Mouse (Mus musculus) spleen, adult 2 months (tissue): Measurements from ENCODE around the gene Vamp5. TPM values are rescaled to one million over a fixed set of nuclear protein-coding genes. Genes with fewer than 3 reads are reported as not detected.

Experiments
- DNase-seq, 2 experiments: peaks; one replicate each; pipeline versions ENCODE4 v3.0.0 to v3.0.0-alpha.2; 2012 to 2021; ENCODE audit warnings: low spot score in 2 of 2, low read depth in 1 of 2
- H3K27ac ChIP-seq: fragments of 200-500 bp; 2 replicates; pipeline ENCODE4 v1.5.1; 2012; ENCODE audit warnings: low read length, inconsistent platforms; ENCODE audit not compliant: insufficient read depth
- H3K27me3 ChIP-seq: fragments of 200-500 bp; 2 replicates; pipeline ENCODE4 v1.6.1; 2012; ENCODE audit warnings: mild to moderate bottlenecking, moderate library complexity, low read length, inconsistent platforms; ENCODE audit not compliant: control insufficient read depth, insufficient read depth
- H3K36me3 ChIP-seq: fragments of 200-500 bp; 2 replicates; pipeline ENCODE4 v1.6.1; 2012; ENCODE audit warnings: mild to moderate bottlenecking, low read length, inconsistent platforms; ENCODE audit not compliant: control insufficient read depth, insufficient read depth
- H3K4me1 ChIP-seq: fragments of 200-500 bp; 2 replicates; pipeline ENCODE4 v1.6.1; 2011; ENCODE audit warnings: inconsistent platforms; ENCODE audit not compliant: control insufficient read depth, insufficient read depth, insufficient read length
- H3K4me3 ChIP-seq: fragments of 200-500 bp; 2 replicates; pipeline ENCODE4 v1.5.1; 2011; ENCODE audit warnings: mild to moderate bottlenecking, inconsistent platforms; ENCODE audit not compliant: insufficient read depth, insufficient read length; ENCODE audit errors: extremely low read depth
- CTCF ChIP-seq: fragments of 200-500 bp; IDR thresholded peaks from 2 replicates; pipeline ENCODE4 v1.5.1; 2011; ENCODE audit warnings: mild to moderate bottlenecking, inconsistent platforms; ENCODE audit not compliant: insufficient read depth, insufficient read length, insufficient replicate concordance; ENCODE audit errors: extremely low read depth
- POLR2A ChIP-seq: fragments of 200-500 bp; IDR thresholded peaks from 2 replicates; pipeline ENCODE4 v1.6.1; 2011; ENCODE audit warnings: low read depth, low read length, inconsistent platforms
- WGBS: fragments of 180-500 bp; shearing (Covaris S2); methylation state at CpG from one replicate; pipeline ENCODE4 v1.1.7; 2018; 5-methylcytosine and 5-hydroxymethylcytosine counted together
- polyA plus RNA-seq: library from polyadenylated mRNA; depleted of rRNA; stranded (reverse); fragments of >200 nt; gene quantifications from 2 replicates; pipeline ENCODE4 v1.2.3, GENCODE M21; 2012

Gene Vamp5
- polyA plus RNA-seq, 1 experiment: 55.6 TPM

- Histone ChIP-seq H3K36me3 (no peaks in the 10 kb centered on the region), H3K4me3 (no peak overlapping the region), H3K27ac (no peak overlapping the region), H3K4me1 (peaks cover 6% of the 10 kb centered on the region; the same call in 1 of the 2 replicates), H3K27me3 (no peaks in the 10 kb centered on the region)
- peak; percentile 74 to 76 for DNase-seq
- 2% methylated on average over 5 of the region's 5 CpGs for WGBS
- TF ChIP-seq POLR2A (no peak), CTCF (peak; percentile 89; the same call in 1 of the 2 replicates)
These were observed 26.9 kb upstream of the Vamp5 start for GRCm38 (mm10) chr6:72407119-72407518.

DNA sequence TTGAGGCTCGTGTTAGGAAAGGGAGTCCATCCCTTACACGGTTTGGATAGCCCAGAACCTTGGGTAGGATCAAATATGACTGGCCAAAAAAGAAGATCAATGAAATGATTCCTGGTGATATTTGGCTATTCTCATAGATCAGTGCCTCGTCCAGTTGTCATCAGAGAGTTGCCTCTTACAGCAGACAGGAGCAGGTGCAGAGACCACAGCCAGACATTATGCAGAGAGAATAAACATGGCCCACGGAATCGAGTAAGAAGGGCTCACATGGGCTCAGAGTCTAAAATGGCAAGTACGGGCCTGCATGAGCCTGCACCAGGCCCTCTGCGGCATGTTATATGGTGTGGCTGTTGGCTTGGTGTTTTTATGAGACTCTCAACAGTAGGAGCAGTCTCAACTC is 25.1 kb upstream of the Vamp5 start:
- Histone ChIP-seq H3K27ac (no peak overlapping the region), H3K36me3 (no peaks in the 10 kb centered on the region), H3K4me3 (no peak overlapping the region), H3K27me3 (no peaks in the 10 kb centered on the region), H3K4me1 (0 out of 2 replicates have a peak, but pooled peaks cover under 1% of the 10 kb centered on the region)
- 86% methylated on average over 7 of the region's 7 CpGs for WGBS
- TF ChIP-seq CTCF (no peak), POLR2A (no peak)
- DNase-seq: no peak

- DNase-seq: peak; percentile 54 to 73
- WGBS: 16% methylated on average over 7 of the region's 7 CpGs
- no peaks in the 10 kb centered on the region for H3K36me3 ChIP-seq
- H3K27ac ChIP-seq: no peak overlapping the region
- TF ChIP-seq CTCF (peak; percentile 62; the same call in 1 of the 2 replicates), POLR2A (no peak)
- H3K4me3 ChIP-seq: no peak overlapping the region
- H3K27me3 ChIP-seq: no peaks in the 10 kb centered on the region
- no peaks in the 10 kb centered on the region for H3K4me1 ChIP-seq
These were observed 21.6 kb upstream of the Vamp5 start for GRCm38 (mm10) chr6:72401875-72402274.

DNA sequence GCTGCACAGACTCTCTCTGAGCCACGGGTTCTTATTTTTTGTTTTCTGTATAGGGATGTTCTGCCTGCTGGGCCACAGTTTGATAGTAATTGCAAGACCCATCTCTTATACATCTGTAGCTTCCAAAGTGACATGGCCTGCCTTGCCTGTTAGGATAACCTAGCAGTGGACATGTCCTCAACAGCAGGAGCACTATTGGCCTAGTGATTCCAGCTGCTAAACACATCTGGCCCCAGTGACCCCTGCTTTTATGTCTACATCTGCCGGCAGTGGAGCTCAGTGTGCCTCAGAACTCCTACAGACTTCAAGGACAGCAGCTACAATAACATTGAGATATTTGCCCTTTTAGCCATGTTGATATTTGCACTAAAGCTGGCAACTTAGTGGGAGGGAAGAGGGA is 19.7 kb upstream of the Vamp5 start:
- Histone ChIP-seq H3K27ac (no peak overlapping the region), H3K4me1 (no peaks in the 10 kb centered on the region), H3K4me3 (no peak overlapping the region), H3K36me3 (no peaks in the 10 kb centered on the region), H3K27me3 (no peaks in the 10 kb centered on the region)
- no peak for TF ChIP-seq CTCF
- 87% methylated on average over 2 of the region's 2 CpGs for WGBS
- DNase-seq: no peak

DNA sequence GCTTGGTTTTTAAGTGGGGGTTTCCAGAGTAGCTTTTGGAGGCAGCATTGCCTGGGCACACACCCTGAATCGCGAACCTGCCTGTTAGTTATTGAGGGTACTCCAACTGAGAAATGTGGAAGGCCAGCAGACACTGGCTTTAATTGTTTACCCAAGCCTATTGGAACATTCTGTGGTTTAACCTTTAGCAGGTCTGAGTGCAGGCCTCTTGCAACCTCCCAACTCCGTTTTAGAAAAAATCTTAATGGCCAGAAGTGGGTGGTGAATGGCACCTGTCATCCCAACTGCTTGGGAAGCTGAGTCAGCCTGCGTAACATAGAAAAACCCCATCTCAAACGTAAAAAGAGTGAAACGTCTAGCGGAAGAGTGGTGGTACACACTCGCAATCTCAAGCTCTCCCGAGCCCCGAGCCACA is 16.6 kb upstream of the Vamp5 start:
- no peaks in the 10 kb centered on the region for H3K4me1 ChIP-seq
- H3K27me3 ChIP-seq: no peaks in the 10 kb centered on the region
- no peak for TF ChIP-seq POLR2A
- TF ChIP-seq CTCF: no peak
- DNase-seq: no peak
- no peak overlapping the region for H3K27ac ChIP-seq
- 88% methylated on average over 10 of the region's 10 CpGs for whole genome bisulfite sequencing
- no peaks in the 10 kb centered on the region for H3K36me3 ChIP-seq
- no peak overlapping the region for H3K4me3 ChIP-seq

DNA sequence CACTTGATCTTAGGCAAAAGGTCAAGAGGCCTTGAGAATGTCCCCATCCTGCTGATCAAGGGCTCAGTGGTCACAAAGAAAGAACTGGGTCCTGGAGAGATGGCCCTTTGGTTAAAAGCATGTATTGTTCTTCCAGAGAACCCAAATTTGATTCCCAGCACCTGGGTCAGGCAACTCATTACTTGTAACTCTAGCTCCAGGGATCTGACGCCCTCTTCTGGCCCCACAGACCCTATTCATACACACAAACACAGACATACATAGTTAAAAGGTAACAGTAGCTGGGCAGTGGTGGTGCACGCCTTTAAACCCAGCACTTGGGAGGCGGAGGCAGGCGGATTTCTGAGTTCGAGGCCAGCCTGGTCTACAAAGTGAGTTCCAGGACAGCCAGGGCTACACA is 12.1 kb upstream of the Vamp5 start:
- no peak overlapping the region for H3K4me3 ChIP-seq
- TF ChIP-seq POLR2A: no peak
- no peak for TF ChIP-seq CTCF
- no peak overlapping the region for H3K27ac ChIP-seq
- H3K27me3 ChIP-seq: no peaks in the 10 kb centered on the region
- peaks cover 16% of the 10 kb centered on the region; the same call in 1 of the 2 replicates for H3K4me1 ChIP-seq
- no peak for DNase-seq
- peaks cover 5% of the 10 kb centered on the region; the same call in 1 of the 2 replicates for H3K36me3 ChIP-seq
- WGBS: 86% methylated on average over 5 of the region's 5 CpGs

GRCm38 (mm10) chr6:72390795-72391521 is 10.7 kb upstream of the Vamp5 start:
- WGBS: 36% methylated on average over 12 of the region's 12 CpGs
- peaks cover 16% of the 10 kb centered on the region; the same call in 1 of the 2 replicates for H3K4me1 ChIP-seq
- H3K4me3 ChIP-seq: no peak overlapping the region
- no peak for TF ChIP-seq POLR2A
- TF ChIP-seq CTCF: no peak
- no peaks in the 10 kb centered on the region for H3K27me3 ChIP-seq
- H3K27ac ChIP-seq: peak overlapping the region; percentile 99
- DNase-seq: peak in 1 of 2 experiments; percentile 24
- H3K36me3 ChIP-seq: peaks cover 6% of the 10 kb centered on the region; the same call in 1 of the 2 replicates
